Mouse (Mus musculus): ENCODE results near the gene 4933427D14Rik.

Gene 4933427D14Rik

DNA sequence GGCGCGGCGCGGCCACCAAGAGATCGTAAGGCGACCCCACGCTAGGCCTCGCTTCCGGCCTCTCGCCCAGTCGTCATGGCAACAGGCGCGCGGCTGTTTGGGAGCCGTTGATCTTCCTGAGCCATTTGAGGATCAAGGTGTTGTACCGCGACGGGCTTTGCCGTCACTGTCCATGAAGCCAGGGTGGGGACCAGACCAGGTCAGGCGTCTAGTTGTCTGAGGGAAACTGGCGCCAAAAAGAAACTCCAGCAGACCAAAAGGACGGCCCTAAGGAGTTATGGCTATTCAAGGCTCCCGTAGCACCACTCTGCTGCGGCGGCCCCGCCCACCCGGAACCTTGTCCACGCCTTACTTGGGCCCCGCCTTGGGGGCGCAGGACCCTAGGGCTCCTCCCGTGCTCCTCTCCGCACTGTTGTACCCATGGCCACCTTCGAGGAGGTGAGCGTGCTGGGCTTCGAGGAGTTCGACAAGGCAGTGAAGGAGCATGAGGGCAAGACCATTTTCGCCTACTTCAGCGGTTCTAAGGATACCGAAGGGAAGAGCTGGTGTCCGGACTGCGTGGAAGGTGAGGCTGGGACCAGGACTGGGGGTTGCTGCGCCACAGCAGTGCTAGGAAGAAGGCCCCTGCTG, at the start of gene 4933427D14Rik, which contains the start of gene Txndc17:
Gene 4933427D14Rik (minus strand): TSS at position 256 of the 630 bp plus-strand sequence.
Gene Txndc17 (plus strand): TSS at position 344 of the 630 bp plus-strand sequence.
- DNase-seq = peak; percentile 93 to 95

DNA sequence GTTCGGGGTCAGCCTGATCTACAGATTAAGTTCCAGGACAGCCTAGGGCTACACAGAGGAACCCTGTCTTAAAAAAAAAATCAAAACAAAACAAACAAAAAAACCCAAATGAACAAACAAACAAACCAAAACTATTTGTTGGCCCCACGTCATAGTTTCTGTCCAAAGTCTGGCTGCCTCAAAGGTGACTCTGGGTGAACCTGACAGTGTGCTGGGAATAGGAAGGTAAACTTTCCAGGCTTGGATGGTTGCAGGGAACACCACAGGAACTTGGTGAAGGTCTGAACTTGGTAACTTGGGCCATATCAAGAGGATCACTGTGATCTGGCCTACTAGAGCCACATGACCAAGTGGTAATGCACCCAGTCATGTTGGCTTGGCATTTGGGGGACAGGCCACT, 49.2 kb upstream of the 4933427D14Rik start:
- no peak for DNase-seq

DNA sequence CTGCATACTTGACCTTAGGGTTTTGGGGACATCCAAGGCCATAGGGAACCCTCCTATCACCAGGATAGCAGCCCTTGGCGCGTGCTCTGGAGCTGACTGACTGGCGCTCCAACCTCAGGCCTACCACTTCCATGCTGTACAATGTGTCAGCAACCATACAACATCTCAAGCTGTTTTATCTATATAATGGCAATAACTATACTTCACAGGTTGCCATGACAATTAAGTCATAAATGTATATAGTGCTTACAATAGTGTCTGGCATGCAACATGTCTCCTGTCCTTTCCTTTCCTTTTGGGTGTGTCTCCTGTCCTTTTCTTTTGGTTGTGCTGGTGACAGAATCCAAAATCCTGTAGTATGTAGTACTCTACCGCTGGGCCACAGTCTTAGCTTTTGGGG, 48.4 kb upstream of the 4933427D14Rik start:
- DNase-seq = no peak

DNA sequence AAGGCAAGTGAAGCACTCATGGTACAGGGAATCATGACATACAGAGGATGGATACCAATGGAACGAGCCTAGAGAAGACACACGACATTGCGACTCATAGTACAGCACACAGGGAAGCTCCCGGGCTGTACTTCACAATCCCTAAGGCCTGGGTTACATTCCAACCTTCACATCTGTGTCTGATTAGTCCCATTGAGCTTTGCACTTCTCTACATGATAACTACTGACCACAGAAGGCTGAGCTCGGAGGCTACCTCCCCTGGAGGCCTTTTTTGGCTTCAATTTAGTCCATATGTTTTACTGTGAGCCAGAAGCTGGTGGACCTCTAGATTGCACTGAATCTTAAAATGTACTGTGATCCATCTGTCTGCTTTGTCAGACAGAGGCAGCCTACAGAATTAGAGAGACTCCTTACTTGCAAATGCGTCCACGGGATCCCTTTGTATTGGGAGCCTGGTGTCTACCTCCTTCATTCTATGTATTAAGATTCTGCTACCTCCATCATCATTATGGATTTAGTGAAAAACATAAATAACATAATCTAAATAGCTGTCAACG, 38.0 kb upstream of the 4933427D14Rik start:
- no peak for DNase-seq

DNA sequence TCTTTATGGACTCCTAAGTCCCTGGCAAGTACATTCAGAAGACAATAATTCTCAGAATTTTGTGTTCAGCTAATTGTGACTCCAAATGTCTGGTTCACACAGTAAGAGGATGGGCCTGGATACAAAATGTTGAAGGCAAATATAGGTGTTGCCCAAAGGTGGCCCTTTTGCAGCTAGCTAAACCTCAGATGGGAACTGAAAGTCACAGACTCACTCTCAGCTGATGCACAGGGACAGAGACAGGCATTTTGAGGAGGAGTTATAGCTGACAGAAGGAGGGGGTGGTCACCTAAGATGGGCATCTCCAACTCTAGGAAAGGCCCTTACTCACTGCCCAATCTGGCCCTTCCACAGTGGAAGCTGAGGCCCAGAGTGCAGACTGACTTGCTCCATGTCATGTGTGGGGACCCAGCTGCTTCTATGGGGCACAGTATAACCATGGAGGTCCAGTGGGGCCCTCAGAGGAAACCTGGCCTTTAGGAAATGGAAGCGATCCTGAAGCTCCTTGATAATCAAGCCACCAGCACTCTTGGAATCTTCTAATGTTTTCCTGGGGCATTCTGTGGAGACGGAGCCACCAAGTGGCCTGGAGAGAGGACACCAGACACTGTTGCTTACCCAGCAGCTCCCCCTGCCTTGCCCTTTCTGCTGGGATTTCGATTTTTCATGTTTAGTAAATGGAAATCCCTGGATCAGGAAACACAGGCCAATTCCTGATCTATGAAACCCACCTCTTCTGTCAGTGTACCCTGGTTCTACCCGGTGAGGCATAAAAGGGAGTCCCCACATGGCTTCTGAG, 33.0 kb upstream of the 4933427D14Rik start:
- DNase-seq = no peak

DNA sequence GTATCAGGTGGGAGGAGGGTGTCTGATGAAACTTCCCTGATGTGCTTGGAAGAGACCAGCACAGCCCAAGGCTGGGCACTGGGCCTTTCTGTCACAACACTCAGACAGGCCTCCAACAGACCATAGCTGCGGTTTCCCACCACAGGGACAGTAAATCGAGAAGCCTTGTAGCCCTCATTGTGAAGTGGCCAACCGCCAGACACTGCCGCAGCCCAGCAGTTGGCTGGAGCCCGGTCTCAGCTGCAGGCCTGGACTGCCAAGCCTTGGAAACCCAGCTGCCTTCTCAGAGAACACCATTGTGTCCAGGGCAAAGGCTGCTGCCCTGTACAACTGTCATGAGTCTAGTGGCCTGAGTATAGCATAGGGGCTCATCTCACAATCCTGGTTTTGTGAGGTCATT, 26.8 kb upstream of the 4933427D14Rik start:
- no peak for DNase-seq

DNA sequence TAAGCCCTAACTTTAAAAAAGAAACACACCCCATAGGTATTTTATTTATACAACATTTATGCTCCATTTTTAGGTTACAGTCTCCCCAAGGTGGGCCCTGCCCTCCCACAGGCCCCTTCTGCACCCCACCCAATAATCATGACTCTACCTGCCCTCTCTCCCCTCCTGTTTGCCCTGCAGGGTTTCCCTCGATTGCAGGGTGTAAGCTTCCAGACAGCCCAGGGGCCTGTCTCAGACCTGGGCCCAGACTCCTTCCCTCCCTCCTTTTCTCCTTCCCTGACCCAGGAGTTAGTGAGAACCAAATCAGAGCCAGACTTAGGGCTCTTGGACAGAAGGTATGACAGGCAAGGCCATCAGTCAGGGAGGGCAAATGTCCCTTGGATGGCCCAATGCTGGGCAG, 25.7 kb upstream of the 4933427D14Rik start:
- no peak for DNase-seq

DNA sequence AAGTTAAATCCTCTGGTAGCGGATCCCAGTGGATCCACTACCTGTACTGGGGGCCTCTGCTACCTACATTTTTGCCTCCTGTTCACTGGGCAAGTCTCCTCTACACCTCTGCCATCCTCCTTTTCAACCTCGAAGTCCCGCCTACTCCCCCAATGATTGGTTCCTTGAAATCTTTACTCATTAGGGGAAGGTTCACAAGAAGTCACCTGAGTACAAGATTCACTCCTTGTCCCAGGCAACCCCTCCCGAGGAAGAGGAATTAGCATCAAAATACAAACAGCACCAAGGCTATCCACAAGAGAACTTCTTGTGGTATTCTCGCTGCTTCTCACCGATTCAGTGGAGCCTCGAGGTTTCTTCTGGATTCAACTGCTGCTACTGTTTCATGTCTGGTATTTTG, 24.8 kb upstream of the 4933427D14Rik start:
- no peak for DNase-seq

DNA sequence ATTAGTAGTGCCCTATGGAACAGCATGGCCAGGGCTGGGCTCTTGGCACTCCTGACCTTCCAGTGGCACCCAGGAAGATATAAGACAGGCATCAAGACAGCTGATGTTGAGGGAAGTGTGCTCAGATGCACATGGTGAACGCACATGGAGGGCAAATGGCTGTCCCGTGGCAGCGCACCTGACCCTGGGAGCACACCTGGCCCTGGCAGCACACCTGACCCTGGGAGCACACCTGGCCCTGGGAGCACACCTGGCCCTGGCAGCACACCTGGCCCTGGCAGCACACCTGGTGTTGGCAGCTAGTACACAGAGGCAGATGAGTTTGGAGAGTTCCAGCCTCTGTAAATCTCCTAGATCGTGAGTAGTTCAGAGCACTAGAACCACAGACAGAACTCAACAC, 21.3 kb upstream of the 4933427D14Rik start:
- no peak for DNase-seq

DNA sequence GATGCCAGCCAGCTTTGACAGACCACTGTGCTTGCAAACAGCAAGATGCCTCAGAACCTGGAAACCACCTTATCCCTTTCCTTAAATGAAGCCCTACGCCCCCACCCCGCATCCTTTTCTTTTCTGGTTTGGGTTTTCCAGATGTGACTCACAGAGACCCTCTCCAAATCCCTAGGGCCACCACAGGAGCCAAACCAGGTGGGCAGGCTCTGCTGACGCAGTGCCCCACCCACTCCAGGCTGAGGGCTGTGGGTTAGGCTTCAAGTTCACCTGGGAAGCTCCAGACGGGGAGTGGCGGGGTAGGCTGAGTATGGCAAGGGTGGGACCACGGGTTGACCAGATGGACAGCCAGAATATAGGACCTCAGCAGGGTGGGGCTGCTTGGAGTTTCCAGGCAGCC, 19.6 kb upstream of the 4933427D14Rik start:
- no peak for DNase-seq

DNA sequence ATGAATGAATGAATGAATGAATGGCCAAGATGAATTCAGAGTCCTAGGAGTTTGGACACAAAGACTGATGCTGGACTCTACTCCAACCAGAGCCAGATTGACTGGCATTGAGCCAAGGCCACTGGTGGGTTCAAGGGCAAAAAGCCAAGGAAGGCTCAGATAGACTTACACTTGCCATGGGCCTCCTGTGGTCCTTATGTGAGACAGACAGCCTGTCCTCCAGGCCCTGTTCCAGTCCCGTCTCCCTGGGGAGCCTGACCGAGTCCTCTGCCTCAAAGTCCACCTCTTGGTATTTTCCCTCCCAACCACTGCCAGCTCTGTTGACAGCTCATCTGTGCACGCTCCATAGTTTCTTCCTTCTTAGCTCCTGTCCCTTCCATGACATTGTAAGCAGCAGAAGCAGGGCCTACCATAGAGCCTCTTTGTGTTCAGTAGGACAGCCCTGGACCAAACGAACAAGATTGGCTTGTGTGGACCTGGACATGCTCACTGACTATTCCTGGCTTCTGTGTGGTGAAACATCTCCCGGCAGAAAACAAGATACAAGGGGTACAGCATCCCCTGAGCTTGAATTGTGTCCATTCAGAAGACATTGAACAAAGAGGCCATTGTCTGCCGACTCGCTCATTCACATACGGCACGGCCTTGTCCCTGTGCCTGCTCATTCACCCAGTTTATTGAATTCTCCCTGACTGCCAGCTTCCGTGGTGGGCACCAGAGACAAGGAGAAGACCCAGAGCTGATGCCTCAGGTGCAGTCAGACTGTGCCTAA, 18.9 kb upstream of the 4933427D14Rik start:
- peak in 1 of 2 experiments; percentile 14 for DNase-seq

DNA sequence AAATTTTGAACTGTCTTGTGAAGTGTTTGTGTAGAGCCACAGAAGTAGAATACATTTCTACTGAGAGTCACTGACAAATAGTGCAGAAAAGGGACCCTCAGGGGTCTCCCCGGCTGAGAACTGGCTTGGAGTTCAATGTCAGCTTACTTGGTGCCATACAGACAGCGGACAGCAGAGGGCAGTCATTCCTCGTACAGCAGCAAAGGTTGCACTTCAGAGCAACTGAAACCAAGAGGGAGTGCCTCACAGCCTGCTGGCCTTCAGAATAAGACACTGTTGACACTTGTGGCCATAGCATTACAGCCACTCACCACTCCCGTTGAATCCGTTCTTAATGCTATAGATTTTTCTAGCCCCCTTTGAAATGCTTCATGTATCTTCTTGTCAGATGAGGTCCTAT, 17.6 kb upstream of the 4933427D14Rik start:
- DNase-seq = peak; percentile 88

DNA sequence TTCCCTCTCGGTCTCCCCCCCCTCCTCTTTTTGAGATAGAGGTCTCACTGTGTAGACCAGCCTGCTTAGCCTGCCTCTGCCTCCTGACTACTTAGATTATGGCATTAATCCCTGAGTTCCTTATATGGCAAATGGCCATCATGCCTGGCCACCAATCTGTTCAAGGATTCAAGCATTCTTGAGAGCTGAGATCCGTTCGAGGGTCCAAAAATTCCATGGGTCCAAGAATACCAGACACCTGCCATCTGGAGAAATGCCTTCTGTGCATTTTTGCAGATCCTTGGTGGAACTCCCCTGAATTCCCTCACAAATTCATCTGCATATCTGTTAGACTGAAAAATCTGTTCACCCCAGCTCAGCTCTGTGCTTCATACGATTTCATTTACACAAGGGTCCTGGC, 16.2 kb upstream of the 4933427D14Rik start:
- DNase-seq = no peak

DNA sequence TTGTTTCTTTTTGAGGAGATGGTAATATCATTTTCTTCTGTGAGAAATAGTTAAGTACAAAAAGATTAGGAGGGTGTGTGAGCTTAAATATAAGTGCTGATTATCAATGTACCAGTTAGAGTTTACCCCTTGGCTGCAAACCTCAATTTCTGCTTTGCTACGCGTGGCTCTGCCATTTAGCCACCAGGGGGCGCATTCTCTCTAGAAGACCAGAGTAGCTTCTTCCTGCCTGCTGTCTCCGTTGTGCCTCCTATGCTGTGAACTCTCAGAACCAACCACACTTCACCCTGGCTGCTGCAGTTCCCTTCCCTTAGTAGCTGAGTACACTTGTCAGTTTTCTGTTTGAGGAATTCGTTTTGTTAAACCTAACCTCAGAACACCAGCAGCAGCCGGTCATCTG, 14.0 kb upstream of the 4933427D14Rik start:
- DNase-seq = peak; percentile 81 to 83

DNA sequence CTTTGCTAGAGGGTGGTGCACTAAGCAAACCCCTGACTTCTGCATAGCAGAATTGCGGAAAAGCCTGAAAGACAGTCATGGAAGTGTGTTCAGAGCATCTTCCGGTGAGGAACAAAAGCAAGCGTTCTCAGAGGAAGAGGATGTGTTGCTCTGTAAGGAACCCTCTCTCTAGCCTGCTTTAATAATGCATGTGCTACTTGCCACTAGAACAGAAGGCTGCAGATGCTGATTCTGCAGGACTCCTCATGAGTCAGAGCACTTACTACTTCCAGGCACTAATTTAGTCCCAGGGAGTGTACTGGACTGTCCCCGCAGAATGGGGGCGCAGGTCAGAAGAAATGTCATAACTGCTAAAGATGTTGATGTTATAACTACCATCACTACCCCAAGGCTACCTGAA, 9.9 kb upstream of the 4933427D14Rik start:
- no peak for DNase-seq

DNA sequence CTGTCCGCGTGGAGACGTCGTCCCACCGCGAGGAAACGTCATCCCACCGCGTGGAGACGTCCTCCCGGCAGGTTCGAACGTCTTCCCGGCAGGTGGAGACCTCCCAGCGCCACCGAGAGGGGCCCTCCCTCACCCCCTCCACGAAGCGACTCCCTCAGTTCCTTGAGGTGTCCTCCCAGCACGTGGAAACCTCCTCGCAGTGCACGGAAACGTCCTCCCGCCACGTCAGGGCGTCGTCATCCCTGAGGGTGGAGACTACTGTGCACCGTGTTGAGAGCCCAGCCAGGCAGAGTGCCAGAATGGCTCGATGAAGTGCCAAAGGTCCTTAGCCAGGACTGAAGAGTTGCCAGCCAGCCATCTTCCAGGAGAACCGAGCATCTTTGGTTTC, 8.1 kb upstream of the 4933427D14Rik start, which contains the start of gene Med31:
Gene Med31 (minus strand): TSS at position 183 of the 388 bp plus-strand sequence.
- peak; percentile 79 to 86 for DNase-seq

DNA sequence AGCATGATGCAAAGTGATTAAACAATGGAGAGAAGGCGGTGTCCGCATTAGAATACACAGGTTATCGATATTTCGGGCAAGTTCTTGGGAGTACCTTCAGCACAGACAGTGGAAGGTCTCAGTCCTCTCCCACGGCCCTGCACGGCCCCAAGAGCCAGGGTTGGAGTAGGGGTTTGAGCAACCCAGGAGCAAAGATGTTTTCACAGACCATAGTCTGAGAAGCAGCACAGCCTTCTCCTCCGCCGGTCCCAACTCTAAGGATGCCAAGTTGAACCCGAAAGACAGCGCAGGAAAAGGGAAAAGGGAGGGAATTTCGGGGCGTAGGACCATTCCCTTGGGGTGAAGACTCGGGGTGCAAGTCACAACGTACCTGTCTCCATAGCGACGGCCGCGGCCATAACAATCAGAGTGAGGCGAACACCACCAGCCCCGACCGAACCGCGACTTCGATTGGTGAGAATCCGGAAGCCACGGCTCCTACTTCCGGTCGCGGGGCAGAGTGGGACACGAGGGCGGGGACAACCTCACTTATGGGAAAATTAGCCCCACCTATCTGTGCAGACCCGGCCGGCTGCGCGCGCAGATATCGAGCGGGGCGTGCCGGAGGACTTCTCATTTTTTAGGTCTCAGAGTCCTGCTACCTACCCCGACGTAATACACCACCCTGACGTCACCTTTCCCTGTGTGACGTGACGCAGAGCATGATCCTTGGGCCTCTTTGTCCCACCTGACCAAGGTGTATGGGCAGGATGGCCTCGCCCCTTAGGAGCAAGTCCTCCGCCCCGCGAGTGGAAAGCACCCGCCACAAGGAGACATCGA, 7.5 kb upstream of the 4933427D14Rik start:
- DNase-seq = peak; percentile 97 to 98

DNA sequence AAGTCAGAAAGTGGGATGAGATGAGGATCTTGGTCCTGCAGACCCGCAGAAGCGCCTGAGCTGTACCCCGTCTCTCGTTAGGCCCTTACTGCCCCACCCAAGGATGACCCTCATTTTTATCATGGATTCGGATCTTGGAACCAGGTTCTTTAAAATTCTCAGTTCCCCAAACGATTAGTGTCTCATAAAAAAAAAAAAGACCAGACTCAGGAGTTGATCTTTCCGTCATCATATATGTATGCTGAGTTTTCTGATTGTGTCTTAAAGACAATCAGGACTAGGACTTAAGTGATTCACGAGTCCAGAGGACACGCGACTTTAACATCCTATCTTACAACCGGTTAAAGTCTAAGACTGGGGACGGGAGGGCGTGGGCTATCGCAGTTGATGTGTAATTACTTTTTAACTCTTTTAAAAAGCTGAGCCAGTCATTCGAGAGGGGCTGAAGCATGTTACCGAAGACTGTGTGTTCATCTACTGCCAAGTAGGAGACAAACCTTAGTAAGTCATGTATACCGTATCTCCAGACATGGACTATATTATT, 647 bp upstream of the 4933427D14Rik start:
- DNase-seq = no peak

DNA sequence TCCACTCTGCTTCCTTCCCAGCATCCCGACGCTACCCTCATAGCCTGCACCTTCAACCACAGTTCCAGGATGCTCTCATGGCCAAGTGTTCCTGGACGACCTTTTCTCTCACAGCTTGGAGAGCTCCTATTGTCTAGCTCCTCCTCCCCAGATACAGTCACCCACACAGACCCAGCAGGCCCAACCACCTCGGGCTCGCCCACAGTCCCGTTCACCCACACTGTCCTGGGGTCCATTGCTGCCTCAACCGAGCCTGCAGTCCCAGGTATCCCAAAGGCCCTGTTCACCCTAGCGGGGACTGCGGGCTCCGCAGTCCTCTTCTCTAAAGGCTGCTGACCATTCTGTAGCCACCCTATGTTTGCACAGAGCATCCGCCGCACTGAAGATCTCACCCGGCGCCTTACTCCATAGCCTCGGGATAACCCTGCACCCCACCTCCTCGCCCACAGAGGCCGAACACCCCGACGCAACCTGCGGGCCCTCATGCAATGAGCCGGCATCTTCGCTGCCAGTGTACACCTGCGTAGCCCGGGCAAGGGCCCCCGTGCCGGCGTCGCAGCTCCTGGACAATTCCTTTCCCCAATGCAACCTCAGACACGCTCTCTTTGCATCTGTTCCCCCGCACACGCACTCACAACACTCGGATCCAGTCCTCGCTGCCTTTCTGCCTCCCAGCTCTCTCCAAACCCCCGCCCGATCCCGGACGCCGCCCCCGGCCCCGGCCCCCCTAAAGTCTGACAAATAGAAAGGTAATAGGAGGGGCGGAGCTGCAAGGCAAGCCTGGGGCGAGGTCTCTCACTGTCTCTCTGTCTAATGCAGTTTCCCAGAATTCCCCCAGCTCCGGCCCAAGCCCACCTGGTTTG, 687 bp downstream of the 4933427D14Rik start, which contains the start of gene Gm43951:
Gene Gm43951 (minus strand): TSS at position 500 of the 863 bp plus-strand sequence.
- DNase-seq = peak; percentile 43 to 68

DNA sequence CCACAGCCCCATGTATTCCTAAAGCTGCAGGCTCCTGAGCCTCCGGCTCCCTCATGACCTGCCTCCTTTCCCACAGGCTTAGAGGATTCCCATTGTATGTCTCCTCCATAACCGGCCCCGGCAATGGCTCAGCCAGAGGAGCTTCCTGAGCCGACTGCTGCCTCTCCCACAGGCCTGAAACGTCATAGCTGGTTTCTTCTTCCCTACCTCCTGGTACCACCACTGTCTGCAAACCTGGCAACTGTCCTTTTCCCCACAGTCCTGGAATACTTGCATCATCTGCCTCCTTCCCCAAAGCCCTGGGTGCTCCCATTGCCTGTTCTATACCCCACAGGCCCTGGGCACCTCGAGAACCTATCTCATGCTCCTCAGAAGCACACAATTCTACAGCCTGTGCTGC, 2.0 kb downstream of the 4933427D14Rik start:
- DNase-seq = no peak

DNA sequence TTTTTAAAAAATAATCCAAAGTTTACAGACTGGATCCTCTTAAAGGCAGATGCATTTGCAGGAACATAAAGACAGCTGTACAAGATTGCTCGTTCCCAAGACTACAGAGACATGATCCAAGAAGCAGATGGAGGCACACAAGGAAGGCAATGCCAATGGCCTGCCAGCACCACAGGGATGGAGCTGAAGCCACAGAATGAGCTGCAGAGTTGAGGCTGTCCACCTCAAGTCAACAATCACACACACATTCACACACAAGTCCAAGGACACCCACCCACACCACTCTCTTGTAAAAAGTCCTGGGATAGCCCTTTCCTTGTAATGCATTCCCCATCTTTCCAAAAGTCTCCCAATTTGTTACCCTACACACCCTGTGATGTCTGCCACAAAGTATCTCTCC, 3.8 kb downstream of the 4933427D14Rik start:
- no peak for DNase-seq

Data from kidney, postnatal 4 days (tissue).